Mouse (Mus musculus) CH12.LX (cell line): ENCODE results near the gene Nhsl2. TPM values are rescaled to one million over a fixed set of nuclear protein-coding genes. Genes with fewer than 3 reads are reported as not detected.

ENCODE experiments used
- DNase-seq: peaks from one replicate; pipeline ENCODE4 v3.0.0-alpha.2; 2013; ENCODE audit errors: extremely low read depth
- H3K27ac ChIP-seq: 2 replicates; pipeline ENCODE4 v1.5.1; 2012; ENCODE audit warnings: low read depth, mild to moderate bottlenecking, control low read depth, moderate library complexity; ENCODE audit not compliant: insufficient read depth
- H3K27me3 ChIP-seq: replicated peaks from 2 replicates; pipeline ENCODE3; 2012; ENCODE audit warnings: inconsistent platforms
- H3K36me3 ChIP-seq, 2 experiments: replicated peaks in 1 of 2; 2 replicates each; pipeline versions ENCODE3 to v1.6.1; 2012; ENCODE audit warnings: inconsistent platforms in 1 of 2, low read length in 1 of 2, mild to moderate bottlenecking in 1 of 2, mixed read lengths in 1 of 2, moderate library complexity in 1 of 2; ENCODE audit not compliant: control insufficient read depth in 1 of 2, insufficient read depth in 1 of 2
- H3K4me1 ChIP-seq, 2 experiments: 2 replicates each; pipeline ENCODE4 v1.6.1; 2012; ENCODE audit warnings: inconsistent platforms in 1 of 2, moderate library complexity in 1 of 2; ENCODE audit not compliant: insufficient read depth in 2 of 2, control insufficient read depth in 1 of 2
- H3K4me2 ChIP-seq: 2 replicates; pipeline ENCODE4 v1.6.1; 2012; ENCODE audit warnings: low read depth, mild to moderate bottlenecking, control low read depth; ENCODE audit not compliant: poor library complexity, insufficient read depth, severe bottlenecking
- H3K4me3 ChIP-seq, 3 experiments: fragments of 150-350 bp in 1 of 3; sonication (generic) in 1 of 3; replicated peaks in 1 of 3; 2 replicates each; pipeline versions ENCODE3 to v1.5.1; 2011 to 2012; ENCODE audit warnings: low read depth in 2 of 3, low read length in 2 of 3, mild to moderate bottlenecking in 2 of 3, moderate library complexity in 2 of 3, control low read depth in 1 of 3, improper control_type of control experiment in 1 of 3, inconsistent platforms in 1 of 3, mixed read lengths in 1 of 3; ENCODE audit not compliant: poor library complexity in 1 of 3
- H3K79me2 ChIP-seq: replicated peaks from 2 replicates; pipeline ENCODE4 v1.6.1; 2012; ENCODE audit warnings: mild to moderate bottlenecking, moderate library complexity; ENCODE audit not compliant: control insufficient read depth, poor library complexity, insufficient read depth, severe bottlenecking; ENCODE audit errors: extremely low read depth
- H3K9ac ChIP-seq: 2 replicates; pipeline ENCODE4 v1.6.1; 2012; ENCODE audit warnings: low read depth, mild to moderate bottlenecking, control low read depth, moderate library complexity; ENCODE audit not compliant: insufficient read depth
- H3K9me3 ChIP-seq: replicated peaks from 2 replicates; pipeline ENCODE3; 2012; ENCODE audit warnings: low read length, inconsistent platforms, mixed read lengths
- CTCF ChIP-seq, 2 experiments: IDR thresholded peaks in 1 of 2; conservative IDR thresholded peaks in 1 of 2; 2 replicates each; pipeline ENCODE4 v1.5.1; 2011 to 2012; ENCODE audit warnings: low read depth in 2 of 2, low read length in 2 of 2, improper control_type of control experiment in 1 of 2, inconsistent platforms in 1 of 2, mild to moderate bottlenecking in 1 of 2, moderate library complexity in 1 of 2
- E2F4 ChIP-seq: IDR thresholded peaks from 2 replicates; pipeline ENCODE4 v1.6.1; 2011; ENCODE audit warnings: low read depth, low read length, improper control_type of control experiment; ENCODE audit not compliant: insufficient replicate concordance
- ELF1 ChIP-seq: IDR thresholded peaks from 2 replicates; pipeline ENCODE4 v1.6.1; 2014; ENCODE audit warnings: low read depth, mild to moderate bottlenecking, inconsistent platforms, low read length, improper control_type of control experiment
- ETS1 ChIP-seq: conservative IDR thresholded peaks from 2 replicates; pipeline ENCODE4 v1.6.1; 2012; ENCODE audit warnings: low read depth, mild to moderate bottlenecking, inconsistent platforms, low read length, improper control_type of control experiment, moderate library complexity
- GABPA ChIP-seq: IDR thresholded peaks from 2 replicates; pipeline ENCODE4 v1.6.1; 2012; ENCODE audit warnings: low read depth, low read length, improper control_type of control experiment, inconsistent platforms; ENCODE audit not compliant: insufficient replicate concordance
- HCFC1 ChIP-seq: IDR thresholded peaks from 2 replicates; pipeline ENCODE4 v1.6.1; 2012; ENCODE audit warnings: low read depth, mild to moderate bottlenecking, inconsistent platforms, low read length, improper control_type of control experiment
- IRF4 ChIP-seq: IDR thresholded peaks from 2 replicates; pipeline ENCODE4 v1.6.1; 2014; ENCODE audit warnings: low read depth, mild to moderate bottlenecking, inconsistent platforms, low read length, improper control_type of control experiment
- JUN ChIP-seq: IDR thresholded peaks from 2 replicates; pipeline ENCODE4 v1.6.1; 2011; ENCODE audit warnings: low read depth, mild to moderate bottlenecking, low read length, improper control_type of control experiment, moderate library complexity; ENCODE audit not compliant: insufficient read depth
- JUND ChIP-seq: conservative IDR thresholded peaks from 2 replicates; pipeline ENCODE4 v1.6.1; 2011; ENCODE audit warnings: low read depth, low read length, improper control_type of control experiment
- KAT2A ChIP-seq: IDR thresholded peaks from 2 replicates; pipeline ENCODE4 v1.6.1; 2012; ENCODE audit warnings: low read length, improper control_type of control experiment, inconsistent platforms; ENCODE audit not compliant: insufficient replicate concordance
- MAFK ChIP-seq: IDR thresholded peaks from 2 replicates; pipeline ENCODE4 v1.6.1; 2011; ENCODE audit warnings: low read length, improper control_type of control experiment; ENCODE audit not compliant: insufficient replicate concordance
- MAX ChIP-seq: IDR thresholded peaks from 2 replicates; pipeline ENCODE4 v1.6.1; 2011; ENCODE audit warnings: low read length, improper control_type of control experiment
- MAZ ChIP-seq: IDR thresholded peaks from 2 replicates; pipeline ENCODE4 v1.6.1; 2012; ENCODE audit warnings: low read depth, mild to moderate bottlenecking, inconsistent platforms, low read length, improper control_type of control experiment, moderate library complexity
- MEF2A ChIP-seq: IDR thresholded peaks from 2 replicates; pipeline ENCODE4 v1.6.1; 2014; ENCODE audit warnings: low read depth, mild to moderate bottlenecking, inconsistent platforms, low read length, improper control_type of control experiment, borderline replicate concordance
- MYC ChIP-seq: IDR thresholded peaks from 2 replicates; pipeline ENCODE4 v1.6.1; 2011; ENCODE audit warnings: low read depth, mild to moderate bottlenecking, improper control_type of control experiment, low read length
- PAX5 ChIP-seq: IDR thresholded peaks from 2 replicates; pipeline ENCODE4 v1.6.1; 2012; ENCODE audit warnings: low read length, inconsistent platforms, mixed read lengths
- POLR2AphosphoS2 ChIP-seq: IDR thresholded peaks from 2 replicates; pipeline ENCODE4 v1.6.1; 2011; ENCODE audit warnings: low read depth, low read length, improper control_type of control experiment
- RCOR1 ChIP-seq: conservative IDR thresholded peaks from 2 replicates; pipeline ENCODE4 v1.6.1; 2012; ENCODE audit warnings: low read depth, mild to moderate bottlenecking, inconsistent platforms, low read length, improper control_type of control experiment
- SIN3A ChIP-seq: IDR thresholded peaks from 2 replicates; pipeline ENCODE4 v1.6.1; 2012; ENCODE audit warnings: low read length, improper control_type of control experiment, inconsistent platforms
- SMC3 ChIP-seq: IDR thresholded peaks from 2 replicates; pipeline ENCODE4 v1.6.1; 2011; ENCODE audit warnings: low read depth, low read length, improper control_type of control experiment
- USF1 ChIP-seq: IDR thresholded peaks from 2 replicates; pipeline ENCODE4 v1.6.1; 2014; ENCODE audit warnings: low read depth, mild to moderate bottlenecking, inconsistent platforms, low read length, improper control_type of control experiment
- ZKSCAN1 ChIP-seq: IDR thresholded peaks from 2 replicates; pipeline ENCODE4 v1.6.1; 2012; ENCODE audit warnings: low read depth, inconsistent platforms, low read length, improper control_type of control experiment, borderline replicate concordance
- dilution Hi-C: fragments of 300-500 bp; cut with MboI; formaldehyde crosslinking; loops from 2 replicates; pipeline ENCODE4 v1.14.3; 2020; ENCODE audit warnings: low sequenced_read_pairs; ENCODE audit not compliant: extremely low pct_unique_long_range_greater_than_20kb, extremely low pct_ligation_motif_present
- in situ Hi-C: fragments of 300-500 bp; cut with MboI; formaldehyde crosslinking; loops from 3 replicates; pipeline ENCODE4 v1.14.3; 2019; ENCODE audit warnings: low sequenced_read_pairs, low pct_ligation_motif_present, low pct_unique_long_range_greater_than_20kb, mixed read lengths
- polyA plus RNA-seq: library from polyadenylated mRNA; unstranded; fragments of >175 nt; gene quantifications from 2 replicates; pipeline ENCODE4 v1.2.1, GENCODE M21; 2012; ENCODE audit warnings: low read depth; ENCODE audit not compliant: insufficient read length
- total RNA-seq, 2 experiments: library from RNA; depleted of rRNA; stranded (reverse); fragments of 300-350 nt in 1 of 2; fragments of >200 nt in 1 of 2; gene quantifications; 2 replicates each; pipeline ENCODE4 v1.2.3; 2012 to 2014

The Nhsl2 gene
- total and polyA plus RNA-seq, 3 experiments: 0.10 to 0.17 TPM; not detected in 1

- Histone ChIP-seq H3K4me3 (no peak overlapping the region), H3K36me3 (no peaks in the 10 kb centered on the region), H3K79me2 (no peaks in the 10 kb centered on the region), H3K4me2 (no peak overlapping the region), H3K4me1 (no peaks in the 10 kb centered on the region), H3K27ac (no peak overlapping the region), H3K27me3 (no peaks in the 10 kb centered on the region), H3K9me3 (no peaks in the 10 kb centered on the region), H3K9ac (no peak overlapping the region)
- dilution Hi-C loops (no loop called here), in situ Hi-C loops (no loop called here)
- DNase-seq: no peak
- no peak for TF ChIP-seq ELF1
- TF ChIP-seq SIN3A: no peak
- TF ChIP-seq SMC3: no peak
- TF ChIP-seq MEF2A: no peak
- no peak for TF ChIP-seq E2F4
- no peak for TF ChIP-seq MAX
- no peak for TF ChIP-seq MAFK
- TF ChIP-seq USF1: no peak
- no peak for TF ChIP-seq RCOR1
These were observed 25.7 kb downstream of the Nhsl2 start for GRCm38 (mm10) chrX:101874901-101875300.

- TF ChIP-seq ZKSCAN1: no peak
- no peak for TF ChIP-seq GABPA
- TF ChIP-seq MYC: no peak
- no peak for TF ChIP-seq E2F4
- no peak for TF ChIP-seq POLR2AphosphoS2
- TF ChIP-seq IRF4: no peak
- TF ChIP-seq PAX5: no peak
- no peak for TF ChIP-seq USF1
- TF ChIP-seq HCFC1: no peak
- TF ChIP-seq RCOR1: no peak
- no peak for TF ChIP-seq MAZ
- no peak for TF ChIP-seq ETS1
- TF ChIP-seq ELF1: no peak
- TF ChIP-seq MAX: no peak
- TF ChIP-seq CTCF (conservative IDR thresholded peaks at IDR 0.05 in 1 of 2, IDR thresholded peaks at IDR 0.05 in 1 of 2; ENCODE audit: low read depth in 2 of 2, low read length in 2 of 2): no peak
- no peak for TF ChIP-seq SIN3A
- TF ChIP-seq JUN: no peak
- TF ChIP-seq JUND: no peak
- no peak for TF ChIP-seq KAT2A
- no peaks in the 10 kb centered on the region for H3K9me3 ChIP-seq
- H3K27me3 ChIP-seq: no peaks in the 10 kb centered on the region
- H3K79me2 ChIP-seq: no peaks in the 10 kb centered on the region
- no peaks in the 10 kb centered on the region for H3K36me3 ChIP-seq
- DNase-seq: no peak
- in situ Hi-C loops: no loop called here
- H3K27ac ChIP-seq: no peak overlapping the region
- H3K9ac ChIP-seq: no peak overlapping the region
- no peak overlapping the region for H3K4me3 ChIP-seq
- no peaks in the 10 kb centered on the region for H3K4me1 ChIP-seq
- no peak overlapping the region for H3K4me2 ChIP-seq
- dilution Hi-C loops: no loop called here
These were observed 27.0 kb downstream of the Nhsl2 start for GRCm38 (mm10) chrX:101876136-101876535.
